Mouse (Mus musculus) limb, embryonic 13.5 days (tissue): ENCODE measurements around the gene Tmem115. TPM values are rescaled to one million over a fixed set of nuclear protein-coding genes. Genes with fewer than 3 reads are reported as not detected.
A peak's percentile ranks its signal among the peaks of the same experiment; 100 is the strongest.
"Not testable (repeated sequence)": the region's sequence is repeated elsewhere in the genome, so short reads cannot be mapped to it uniquely, and the experiment has no call there.

Source experiments
- ATAC-seq: fragments of 200-750 bp; cut with Nextera tagmentation; 2 replicates; pipeline ENCODE4 v1.8.0; 2017; ENCODE audit warnings: low read depth, moderate number of reproducible peaks, moderate TSS enrichment; ENCODE audit not compliant: low FRiP score
- H3K27ac ChIP-seq: fragments of 300-500 bp; sonication (generic); 2 replicates; pipeline ENCODE4 v1.5.1; 2015; ENCODE audit warnings: inconsistent platforms, mild to moderate bottlenecking, moderate library complexity
- H3K27me3 ChIP-seq: fragments of 300-500 bp; sonication (generic); 2 replicates; pipeline ENCODE4 v1.6.1; 2015; ENCODE audit warnings: mild to moderate bottlenecking, inconsistent platforms
- H3K36me3 ChIP-seq: fragments of 300-500 bp; sonication (generic); 2 replicates; pipeline ENCODE4 v1.6.1; 2015; ENCODE audit warnings: inconsistent platforms, mild to moderate bottlenecking, moderate library complexity
- H3K4me1 ChIP-seq: fragments of 300-500 bp; sonication (generic); 2 replicates; pipeline ENCODE4 v1.6.1; 2015; ENCODE audit warnings: inconsistent platforms
- H3K4me2 ChIP-seq: fragments of 300-500 bp; sonication (generic); replicated peaks from 2 replicates; pipeline ENCODE4 v1.6.1; 2015; ENCODE audit warnings: inconsistent platforms, mild to moderate bottlenecking, moderate library complexity
- H3K4me3 ChIP-seq: fragments of 300-500 bp; sonication (generic); 2 replicates; pipeline ENCODE4 v1.5.1; 2015; ENCODE audit warnings: moderate library complexity, mild to moderate bottlenecking, inconsistent platforms
- H3K9ac ChIP-seq: fragments of 300-500 bp; sonication (generic); 2 replicates; pipeline ENCODE4 v1.6.1; 2015; ENCODE audit warnings: mild to moderate bottlenecking, inconsistent platforms
- H3K9me3 ChIP-seq: fragments of 300-500 bp; sonication (generic); 2 replicates; pipeline ENCODE4 v1.6.1; 2016; ENCODE audit warnings: inconsistent platforms
- WGBS: fragments of 180-500 bp; shearing (Covaris S2); methylation state at CpG from one replicate; pipeline ENCODE4 v1.1.7; 2015; 5-methylcytosine and 5-hydroxymethylcytosine counted together
- polyA plus RNA-seq: library from polyadenylated mRNA; unstranded; fragments of >200 nt; fragmentation: Nextera tagmentation; extraction: Ambion mirVana; gene quantifications from 2 replicates; pipeline ENCODE4 v1.2.1, GENCODE M21; 2015

Gene Tmem115
- polyA plus RNA-seq, 1 experiment from 2014 or later: 47.8 TPM

DNA sequence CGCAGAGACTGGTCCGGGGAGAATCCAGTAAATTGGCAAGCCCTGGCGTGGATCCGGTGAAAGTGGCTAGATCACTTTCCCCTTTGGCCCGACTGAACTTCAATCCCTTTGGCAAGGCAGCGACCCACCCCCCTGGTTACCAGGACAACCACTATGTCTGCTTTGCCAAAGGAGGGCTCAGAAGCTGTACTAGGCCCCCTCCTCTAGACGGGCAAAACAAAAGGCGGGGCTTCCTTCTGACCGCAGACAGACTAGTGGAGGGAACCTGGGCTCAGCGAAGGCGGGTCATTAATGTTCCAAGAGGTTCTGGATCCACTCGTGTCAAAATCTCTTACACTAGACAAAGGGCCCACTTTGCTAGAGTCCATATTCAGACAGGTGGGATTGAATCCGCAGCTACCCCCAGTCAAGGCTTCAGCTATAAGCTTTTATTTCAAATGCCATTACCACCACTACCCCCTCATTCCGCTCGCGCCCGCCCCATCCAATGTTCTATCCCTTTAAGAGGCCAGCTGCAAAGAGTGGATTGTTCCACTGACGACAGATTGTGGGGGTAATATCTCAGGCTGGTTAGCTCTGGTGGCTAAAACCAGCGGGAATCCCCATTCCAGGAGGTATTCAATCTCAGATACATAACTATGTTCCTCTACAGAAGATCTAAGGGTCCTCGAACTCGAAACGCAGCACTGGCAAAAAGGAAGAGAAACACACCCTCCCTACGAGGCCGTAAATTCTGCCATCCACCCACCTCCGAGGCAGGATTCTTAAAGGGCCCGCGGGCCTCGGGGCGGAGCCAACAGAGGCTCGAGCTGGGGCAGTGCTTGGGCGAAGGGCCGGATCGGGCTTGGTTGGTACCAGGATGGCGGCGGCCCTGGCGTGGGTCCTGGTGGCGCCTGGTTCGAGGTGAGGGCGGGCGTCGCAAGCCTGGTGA lies 34.9 kb downstream of the Tmem115 start:
- WGBS: under 1% methylated on average over 41 of the region's 41 CpGs
- peak overlapping the region; percentile 83 for H3K9ac ChIP-seq
- peak overlapping the region; percentile 73 for H3K4me3 ChIP-seq
- H3K4me2 ChIP-seq: peak overlapping the region; percentile 89
- no peaks in the 10 kb centered on the region for H3K9me3 ChIP-seq
- H3K27ac ChIP-seq: peak overlapping the region; percentile 89
- H3K27me3 ChIP-seq: no peaks in the 10 kb centered on the region
- peaks cover 52% of the 10 kb centered on the region for H3K36me3 ChIP-seq
- peaks cover 56% of the 10 kb centered on the region for H3K4me1 ChIP-seq
- peak; percentile 89 for ATAC-seq

GRCm38 (mm10) chr9:107569270-107569669 lies 35.5 kb downstream of the Tmem115 start:
- Histone ChIP-seq H3K27ac (peak overlapping the region; percentile 89), H3K4me1 (peaks cover 49% of the 10 kb centered on the region), H3K9ac (peak overlapping the region; percentile 83), H3K36me3 (peaks cover 56% of the 10 kb centered on the region), H3K27me3 (no peaks in the 10 kb centered on the region), H3K9me3 (no peaks in the 10 kb centered on the region), H3K4me3 (peak overlapping the region; percentile 73), H3K4me2 (peak overlapping the region; percentile 89)
- under 1% methylated on average over 23 of the region's 23 CpGs for WGBS
- peak; percentile 51 for ATAC-seq

DNA sequence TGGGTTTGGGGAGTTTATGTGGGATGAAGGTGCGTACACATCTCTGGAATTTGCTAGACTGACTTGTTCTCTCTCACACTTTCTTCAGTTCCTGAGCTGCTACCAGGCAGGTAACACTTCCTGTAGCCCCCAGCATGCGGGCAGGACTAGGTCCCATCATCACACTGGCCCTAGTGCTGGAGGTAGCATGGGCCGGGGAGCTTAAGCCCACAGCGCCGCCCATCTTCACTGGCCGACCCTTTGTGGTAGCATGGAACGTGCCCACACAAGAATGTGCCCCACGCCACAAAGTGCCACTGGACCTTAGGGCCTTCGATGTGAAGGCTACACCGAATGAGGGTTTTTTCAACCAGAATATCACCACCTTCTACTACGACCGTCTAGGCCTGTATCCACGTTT lies 36.3 kb downstream of the Tmem115 start:
- H3K27ac ChIP-seq: peak overlapping the region; percentile 89
- no peaks in the 10 kb centered on the region for H3K9me3 ChIP-seq
- H3K4me2 ChIP-seq: peak overlapping the region; percentile 89
- WGBS: 36% methylated on average over 13 of the region's 13 CpGs
- peak overlapping the region; percentile 73 for H3K4me3 ChIP-seq
- no peak for ATAC-seq
- peaks cover 56% of the 10 kb centered on the region for H3K36me3 ChIP-seq
- peak overlapping the region; percentile 83 for H3K9ac ChIP-seq
- H3K27me3 ChIP-seq: no peaks in the 10 kb centered on the region
- H3K4me1 ChIP-seq: peaks cover 48% of the 10 kb centered on the region

- Histone ChIP-seq H3K4me2 (peak overlapping the region; percentile 89), H3K27me3 (no peaks in the 10 kb centered on the region), H3K9me3 (no peaks in the 10 kb centered on the region), H3K27ac (0 out of 2 replicates have a peak overlapping the region, but pooled peaks have one; percentile 89), H3K36me3 (peaks cover 50% of the 10 kb centered on the region), H3K4me1 (peaks cover 50% of the 10 kb centered on the region), H3K9ac (peak overlapping the region; percentile 83), H3K4me3 (peak overlapping the region; percentile 73)
- ATAC-seq: no peak
- 93% methylated on average over 21 of the region's 21 CpGs for WGBS
Measured at GRCm38 (mm10) chr9:107570845-107571244, 37.1 kb downstream of the Tmem115 start.

- Histone ChIP-seq H3K4me1 (peaks cover 56% of the 10 kb centered on the region), H3K27me3 (no peaks in the 10 kb centered on the region), H3K9me3 (no peaks in the 10 kb centered on the region), H3K4me3 (peak overlapping the region; percentile 73), H3K4me2 (peak overlapping the region; percentile 89), H3K36me3 (peaks cover 47% of the 10 kb centered on the region), H3K9ac (peak overlapping the region; percentile 83; the same call in 1 of the 2 replicates), H3K27ac (no peak overlapping the region)
- 95% methylated on average over 22 of the region's 22 CpGs for WGBS
- ATAC-seq: no peak
Measured at GRCm38 (mm10) chr9:107571534-107572326, 38.0 kb downstream of the Tmem115 start.

- H3K36me3 ChIP-seq: peaks cover 47% of the 10 kb centered on the region
- H3K4me2 ChIP-seq: no peak overlapping the region
- H3K27ac ChIP-seq: no peak overlapping the region
- ATAC-seq: no peak
- 94% methylated on average over 2 of the region's 2 CpGs for WGBS
- no peaks in the 10 kb centered on the region for H3K9me3 ChIP-seq
- no peak overlapping the region for H3K4me3 ChIP-seq
- H3K4me1 ChIP-seq: peaks cover 56% of the 10 kb centered on the region
- no peak overlapping the region for H3K9ac ChIP-seq
- no peaks in the 10 kb centered on the region for H3K27me3 ChIP-seq
Measured at GRCm38 (mm10) chr9:107572327-107572662, 38.5 kb downstream of the Tmem115 start.

DNA sequence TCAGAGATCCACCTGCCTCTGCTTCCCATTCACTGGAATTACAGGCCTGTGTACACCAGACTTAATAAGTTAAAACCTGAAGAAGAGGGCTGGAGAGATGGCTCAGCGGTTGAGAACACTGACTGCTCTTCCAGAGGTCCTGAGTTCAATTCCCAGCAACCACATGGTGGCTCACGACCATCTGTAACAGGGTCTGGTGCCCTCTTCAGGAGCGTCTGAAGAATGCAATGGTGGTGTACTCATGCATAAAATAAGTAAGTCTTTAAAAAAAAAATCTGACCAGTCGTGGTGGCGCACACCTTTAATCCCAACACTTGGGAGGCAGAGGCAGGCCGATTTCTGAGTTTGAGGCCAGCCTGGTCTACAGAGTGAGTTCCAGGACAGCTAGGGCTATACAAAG lies 40.0 kb downstream of the Tmem115 start:
- not testable (repeated sequence) for H3K4me2 ChIP-seq, H3K4me3 ChIP-seq, H3K9ac ChIP-seq, H3K27ac ChIP-seq, ATAC-seq, H3K27me3 ChIP-seq, H3K9me3 ChIP-seq
- WGBS: 87% methylated on average over 6 of the region's 6 CpGs
- Histone ChIP-seq H3K36me3 (peaks cover 47% of the 10 kb centered on the region), H3K4me1 (peaks cover 56% of the 10 kb centered on the region)

DNA sequence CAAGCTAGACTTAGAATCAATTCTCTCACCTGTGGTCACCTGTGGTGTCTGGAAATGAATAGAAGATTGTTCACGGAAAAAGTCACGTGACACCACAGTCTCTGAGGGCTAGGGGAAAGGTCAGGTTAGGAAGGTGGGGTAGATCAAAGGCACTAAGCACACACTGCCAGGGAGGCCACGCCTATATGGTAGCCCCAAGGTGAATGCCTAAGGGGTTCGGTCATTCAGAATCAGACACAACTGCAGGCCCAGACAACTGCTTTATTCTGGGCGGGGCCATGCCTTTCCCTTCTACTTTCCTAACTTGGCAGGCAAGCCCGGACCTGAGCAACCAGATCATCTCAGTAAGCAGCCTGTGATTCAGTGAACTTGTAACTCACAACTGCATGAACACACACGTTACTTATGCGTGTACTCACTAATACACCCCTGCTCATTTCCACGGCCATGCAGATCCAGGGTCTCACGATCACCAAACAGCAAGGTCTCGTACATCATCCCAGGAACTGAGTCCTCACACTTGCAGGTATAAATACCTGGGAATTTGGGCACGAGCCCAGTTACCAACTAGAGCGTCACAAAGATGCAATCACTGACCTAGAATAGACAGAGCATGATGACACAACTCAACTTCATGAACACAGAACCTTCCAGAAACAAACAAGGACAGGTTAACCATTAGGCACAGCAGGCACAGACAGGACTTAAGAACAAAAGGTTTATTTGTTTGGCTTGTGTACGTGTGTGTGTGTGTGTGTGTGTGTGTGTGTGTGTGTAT lies 42.0 kb downstream of the Tmem115 start:
- Histone ChIP-seq H3K4me3 (no peak overlapping the region), H3K4me2 (peak overlapping the region; percentile 70; the same call in 1 of the 2 replicates), H3K27ac (peak overlapping the region; percentile 71; the same call in 1 of the 2 replicates)

GRCm38 (mm10) chr9:107576357-107577107 lies 42.8 kb downstream of the Tmem115 start, which contains the start of gene Hyal1:
Hyal1 (plus strand) TSS chr9:107576927.
- ATAC-seq: peak; percentile 66
- H3K4me1 ChIP-seq: peaks cover 60% of the 10 kb centered on the region

More for the DNA sequence above, 42.0 kb downstream of the Tmem115 start:
- Histone ChIP-seq H3K9me3 (no peaks in the 10 kb centered on the region), H3K36me3 (peaks cover 41% of the 10 kb centered on the region), H3K27me3 (no peaks in the 10 kb centered on the region), H3K9ac (no peak overlapping the region), H3K4me1 (peaks cover 61% of the 10 kb centered on the region)
- ATAC-seq: no peak
- WGBS: 76% methylated on average over 14 of the region's 14 CpGs

GRCm38 (mm10) chr9:107577871-107578270 lies 44.1 kb downstream of the Tmem115 start:
- 88% methylated on average over 10 of the region's 10 CpGs for WGBS
- no peak overlapping the region for H3K27ac ChIP-seq
- H3K9ac ChIP-seq: peak overlapping the region; percentile 36; the same call in 1 of the 2 replicates
- H3K9me3 ChIP-seq: no peaks in the 10 kb centered on the region
- H3K36me3 ChIP-seq: peaks cover 23% of the 10 kb centered on the region
- no peak for ATAC-seq
- H3K4me1 ChIP-seq: peaks cover 61% of the 10 kb centered on the region
- H3K4me3 ChIP-seq: no peak overlapping the region
- peak overlapping the region; percentile 70 for H3K4me2 ChIP-seq
- H3K27me3 ChIP-seq: no peaks in the 10 kb centered on the region

More at GRCm38 (mm10) chr9:107576357-107577107, 42.8 kb downstream of the Tmem115 start, which contains the start of gene Hyal1:
- H3K27me3 ChIP-seq: no peaks in the 10 kb centered on the region
- H3K4me3 ChIP-seq: peak within 1 kb of the TSS; percentile 46
- peak within 1 kb of the TSS; percentile 67 for H3K9ac ChIP-seq
- WGBS: 17% methylated on average over 16 of the region's 16 CpGs
- H3K9me3 ChIP-seq: no peaks in the 10 kb centered on the region
- H3K36me3 ChIP-seq: peaks cover 33% of the 10 kb centered on the region
- H3K27ac ChIP-seq: peak within 1 kb of the TSS; percentile 71
- H3K4me2 ChIP-seq: peak within 1 kb of the TSS; percentile 70

DNA sequence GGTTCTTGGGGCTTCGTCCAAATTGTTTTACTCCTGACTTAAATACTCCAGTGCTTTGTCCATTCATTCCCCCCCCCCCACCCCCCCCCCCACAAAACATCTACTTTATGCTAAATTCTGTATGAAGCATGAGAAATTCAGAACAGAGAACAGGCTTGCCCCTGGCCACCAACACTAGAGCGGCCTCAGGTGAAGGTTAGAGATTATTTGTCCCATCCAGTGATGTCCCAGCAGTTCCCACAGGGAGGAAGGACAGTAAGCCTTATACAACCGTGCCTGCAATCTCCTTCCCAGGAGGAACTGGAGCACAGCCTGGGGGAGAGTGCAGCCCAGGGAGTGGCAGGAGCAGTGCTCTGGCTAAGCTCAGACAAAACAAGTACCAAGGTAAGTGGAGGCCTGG lies 44.8 kb downstream of the Tmem115 start, which contains the start of gene Naa80:
TSS of gene Naa80 (plus strand) at position 301 of the 400 bp plus-strand sequence.
- H3K4me1 ChIP-seq: peaks cover 61% of the 10 kb centered on the region

More for the DNA sequence above, 44.8 kb downstream of the Tmem115 start, which contains the start of gene Naa80:
- Histone ChIP-seq H3K36me3 (peaks cover 23% of the 10 kb centered on the region), H3K27me3 (no peaks in the 10 kb centered on the region), H3K9me3 (no peaks in the 10 kb centered on the region), H3K4me2 (peak within 1 kb of the TSS; percentile 88), H3K4me3 (no peak within 1 kb of the TSS), H3K9ac (peak within 1 kb of the TSS; percentile 79), H3K27ac (peak within 1 kb of the TSS; percentile 86; the same call in 1 of the 2 replicates)
- ATAC-seq: no peak
- 70% methylated on average over 3 of the region's 3 CpGs for WGBS
